Mouse (Mus musculus) embryonic fibroblast, embryonic 13.5 days (primary cell): ENCODE results near the gene Epb41l2.

Experiments
- CTCF ChIP-seq: IDR thresholded peaks from 2 replicates; pipeline ENCODE4 v1.5.1; 2011; ENCODE audit warnings: mild to moderate bottlenecking, control low read depth, low read length, moderate library complexity, borderline replicate concordance; ENCODE audit not compliant: insufficient read depth
- POLR2A ChIP-seq: IDR thresholded peaks from 2 replicates; pipeline ENCODE4 v1.6.1; 2011; ENCODE audit warnings: low read depth, mild to moderate bottlenecking, control low read depth, low read length, moderate library complexity

GRCm38 (mm10) chr10:25541097-25541496 is 181.5 kb downstream of the Epb41l2 start:
- no peak for TF ChIP-seq CTCF
- TF ChIP-seq POLR2A: no peak
